In genomic region chr2:32694691-32695090, GRCm38 (mm10) we compare ENCODE assay signal across 8 mouse cellular contexts. TPM values are rescaled to one million over a fixed set of nuclear protein-coding genes. Genes with fewer than 3 reads are reported as not detected.
DNase-seq lines count a peak whose midpoint lies in the region; ATAC-seq and TF ChIP-seq lines count a peak whose summit lies in the region.

No protein-coding gene starts in this region.

- peak overlapping the region; percentile 56 to 78; a peak in 3 of 4 replicates for H3K4me3 ChIP-seq in heart, embryonic 14.5 days (ENCODE audit: control insufficient read depth in 1 of 2, insufficient read depth in 1 of 2, low read depth in 1 of 2, low read length in 2 of 2)
- H3K4me3 ChIP-seq in embryonic facial prominence, embryonic 10.5 days, result peak overlapping the region; percentile 95
- peak overlapping the region; percentile 79 for H3K4me3 ChIP-seq in intestine, embryonic 15.5 days (replicated peaks)
- H3K4me3 ChIP-seq in myocyte, result peak overlapping the region; percentile 75

- 0 out of 4 replicates have a peak overlapping the region, but pooled peaks of 1 of the 2 experiments have one; percentile 58 for H3K27ac ChIP-seq in heart, embryonic 14.5 days (replicated peaks in 1 of 2; ENCODE audit: control insufficient read depth in 1 of 2, insufficient read depth in 1 of 2, low read depth in 2 of 2, low read length in 2 of 2)
- peak overlapping the region; percentile 91 for H3K27ac ChIP-seq in embryonic facial prominence, embryonic 10.5 days (replicated peaks)
- H3K27ac ChIP-seq in intestine, embryonic 15.5 days, result peak overlapping the region; percentile 41; the same call in 1 of the 2 replicates

- no peak for DNase-seq in heart, postnatal 4 days
- DNase-seq in embryonic facial prominence, embryonic 10.5 days (ENCODE audit: low spot score), result no peak
- DNase-seq in layer of hippocampus, adult 11-12 months (ENCODE audit: low spot score), result no peak
- DNase-seq in urinary bladder, postnatal 25 days (ENCODE audit: low spot score), result no peak
- DNase-seq in spleen, postnatal 4 days (ENCODE audit: low spot score in 2 of 2), result no peak

- H3K9me3 ChIP-seq in heart, embryonic 14.5 days (ENCODE audit: control insufficient read depth, low read length), result no peaks in the 10 kb centered on the region
- H3K9me3 ChIP-seq in embryonic facial prominence, embryonic 10.5 days, result no peaks in the 10 kb centered on the region
- no peaks in the 10 kb centered on the region for H3K9me3 ChIP-seq in intestine, embryonic 15.5 days

- H3K27me3 ChIP-seq in heart, embryonic 14.5 days (ENCODE audit: control insufficient read depth, insufficient read depth, low read length), result no peaks in the 10 kb centered on the region
- no peaks in the 10 kb centered on the region for H3K27me3 ChIP-seq in embryonic facial prominence, embryonic 10.5 days (replicated peaks; ENCODE audit: low read depth, poor library complexity, severe bottlenecking)
- no peaks in the 10 kb centered on the region for H3K27me3 ChIP-seq in intestine, embryonic 15.5 days (replicated peaks)
- no peaks in the 10 kb centered on the region for H3K27me3 ChIP-seq in myocyte (ENCODE audit: control insufficient read depth, insufficient read depth, insufficient read length)

- no peak for TF ChIP-seq POLR2A in myocyte (IDR thresholded peaks at IDR 0.05; ENCODE audit: insufficient read length, low read depth)

- H3K4me2 ChIP-seq in heart, embryonic 14.5 days (ENCODE audit: low read length), result peak overlapping the region; percentile 96
- H3K4me2 ChIP-seq in intestine, embryonic 15.5 days (replicated peaks), result peak overlapping the region; percentile 85
- peak overlapping the region; percentile 77 for H3K4me2 ChIP-seq in myocyte (ENCODE audit: low read depth)

- peaks cover 7% of the 10 kb centered on the region for H3K79me2 ChIP-seq in myocyte (ENCODE audit: control insufficient read depth, insufficient read depth)

- peaks cover 10 to 15% of the 10 kb centered on the region in 2 experiments for H3K4me1 ChIP-seq in heart, embryonic 14.5 days (ENCODE audit: control insufficient read depth in 2 of 2, insufficient read depth in 2 of 2, low read length in 2 of 2)
- H3K4me1 ChIP-seq in embryonic facial prominence, embryonic 10.5 days, result peaks cover 45% of the 10 kb centered on the region
- peaks cover 26% of the 10 kb centered on the region for H3K4me1 ChIP-seq in intestine, embryonic 15.5 days (replicated peaks)

- no peaks in the 10 kb centered on the region for H3K36me3 ChIP-seq in heart, embryonic 14.5 days (ENCODE audit: control insufficient read depth, insufficient read depth, low read length)
- peaks cover 15% of the 10 kb centered on the region; the same call in 1 of the 2 replicates for H3K36me3 ChIP-seq in embryonic facial prominence, embryonic 10.5 days (replicated peaks)
- H3K36me3 ChIP-seq in intestine, embryonic 15.5 days, result no peaks in the 10 kb centered on the region
- H3K36me3 ChIP-seq in myocyte (ENCODE audit: control insufficient read depth, insufficient read depth), result no peaks in the 10 kb centered on the region

- H3K9ac ChIP-seq in heart, embryonic 14.5 days (ENCODE audit: low read length), result peak overlapping the region; percentile 95
- H3K9ac ChIP-seq in intestine, embryonic 15.5 days, result no peak overlapping the region

- 87% methylated on average over 12 of the region's 12 CpGs for WGBS in heart, embryonic 14.5 days
- 88% methylated on average over 12 of the region's 12 CpGs for WGBS in embryonic facial prominence, embryonic 10.5 days
- WGBS in intestine, embryonic 15.5 days, result 85% methylated on average over 12 of the region's 12 CpGs

- no peak overlapping the region for H3ac ChIP-seq in myocyte (ENCODE audit: control insufficient read depth, insufficient read length)

- ATAC-seq in heart, embryonic 14.5 days (ENCODE audit: insufficient number of reproducible peaks, insufficient read depth, low FRiP score, low read depth), result no peak
- ATAC-seq in intestine, embryonic 15.5 days, result no peak

TF ChIP-seq in myocyte, 11 proteins besides CTCF, POLR2A, EP300 and RAD21:
- TF ChIP-seq MYOG (IDR thresholded peaks at IDR 0.05; ENCODE audit: control insufficient read depth in 1 of 3, insufficient read depth in 1 of 3, insufficient read length in 2 of 3, low read depth in 2 of 3), result no peak
- TF ChIP-seq CEBPB (IDR thresholded peaks at IDR 0.05; ENCODE audit: insufficient read depth, poor library complexity, severe bottlenecking), result no peak
- TF ChIP-seq MAX (IDR thresholded peaks at IDR 0.05; ENCODE audit: low read depth), result no peak
- no peak for TF ChIP-seq TCF12 (IDR thresholded peaks at IDR 0.05; ENCODE audit: insufficient read depth, poor library complexity, severe bottlenecking)
- no peak for TF ChIP-seq MYOD1 (IDR thresholded peaks at IDR 0.05; ENCODE audit: control insufficient read depth in 1 of 3, insufficient read length in 2 of 3, low read depth in 2 of 3)
- no peak for TF ChIP-seq POLR2AphosphoS2 (IDR thresholded peaks at IDR 0.05; ENCODE audit: insufficient read length, low read depth)
- TF ChIP-seq REST (IDR thresholded peaks at IDR 0.05; ENCODE audit: insufficient read depth, insufficient read length), result no peak
- no peak for TF ChIP-seq E2F4 (IDR thresholded peaks at IDR 0.05; ENCODE audit: insufficient read depth)
- TF ChIP-seq SRF (IDR thresholded peaks at IDR 0.05; ENCODE audit: control insufficient read depth, insufficient read length, low read depth), result no peak
- TF ChIP-seq TCF3 (IDR thresholded peaks at IDR 0.05; ENCODE audit: insufficient read length, low read depth), result no peak
- TF ChIP-seq USF1 (IDR thresholded peaks at IDR 0.05; ENCODE audit: low read depth), result no peak

RNA-seq across cellular contexts. Expression of gene Fpgs, which starts 9.3 kb away (rescaled TPM):
- 12.1 and 12.2 TPM in 2 replicates for polyA plus RNA-seq in heart, embryonic 14.5 days (2014; fragmentation: Nextera tagmentation; extraction: Ambion mirVana)
- 10 to 100 TPM; 10.5 to 12.5 TPM for total RNA-seq in heart, postnatal 4 days (2021)
- polyA plus RNA-seq in embryonic facial prominence, embryonic 10.5 days (2016; fragmentation: Nextera tagmentation; extraction: Ambion mirVana), result 33.5 and 35.5 TPM in 2 replicates
- polyA plus RNA-seq in intestine, embryonic 15.5 days (2015; fragmentation: Nextera tagmentation; extraction: Ambion mirVana), result 30.1 and 35.5 TPM in 2 replicates
- 20.7 TPM for polyA plus RNA-seq in myocyte (2012; fragmentation: generic; extraction: Trizol)

RNA-seq across cellular contexts. Expression of gene Cdk9, which starts 18.2 kb away (rescaled TPM):
- polyA plus RNA-seq in heart, embryonic 14.5 days (2014; fragmentation: Nextera tagmentation; extraction: Ambion mirVana), result 44.5 and 45.3 TPM in 2 replicates
- 10 to 100 TPM; 38.2 to 46.0 TPM for total RNA-seq in heart, postnatal 4 days (2021)
- 130 and 135 TPM in 2 replicates for polyA plus RNA-seq in embryonic facial prominence, embryonic 10.5 days (2016; fragmentation: Nextera tagmentation; extraction: Ambion mirVana)
- polyA plus RNA-seq in intestine, embryonic 15.5 days (2015; fragmentation: Nextera tagmentation; extraction: Ambion mirVana), result 95.7 and 99.6 TPM in 2 replicates
- polyA plus RNA-seq in myocyte (2012; fragmentation: generic; extraction: Trizol), result 76.6 TPM

RNA-seq across cellular contexts. Expression of gene Sh2d3c, which starts 26.2 kb away (rescaled TPM):
- 23.7 and 27.7 TPM in 2 replicates for polyA plus RNA-seq in heart, embryonic 14.5 days (2014; fragmentation: Nextera tagmentation; extraction: Ambion mirVana)
- 10 to 100 TPM; 38.2 to 41.4 TPM for total RNA-seq in heart, postnatal 4 days (2021)
- 27.1 and 27.5 TPM in 2 replicates for polyA plus RNA-seq in embryonic facial prominence, embryonic 10.5 days (2016; fragmentation: Nextera tagmentation; extraction: Ambion mirVana)
- 27.8 and 28.6 TPM in 2 replicates for polyA plus RNA-seq in intestine, embryonic 15.5 days (2015; fragmentation: Nextera tagmentation; extraction: Ambion mirVana)
- polyA plus RNA-seq in myocyte (2012; fragmentation: generic; extraction: Trizol), result 0.52 TPM

RNA-seq across cellular contexts. Expression of gene 6330409D20Rik, which starts 46.1 kb away (rescaled TPM):
- 0.68 TPM in 1 of 2 replicates, not detected in the other for polyA plus RNA-seq in heart, embryonic 14.5 days (2014; fragmentation: Nextera tagmentation; extraction: Ambion mirVana)
- total RNA-seq in heart, postnatal 4 days (2021), result not detected
- 0.52 and 0.57 TPM in 2 replicates for polyA plus RNA-seq in embryonic facial prominence, embryonic 10.5 days (2016; fragmentation: Nextera tagmentation; extraction: Ambion mirVana)
- 0.13 and 0.34 TPM in 2 replicates for polyA plus RNA-seq in intestine, embryonic 15.5 days (2015; fragmentation: Nextera tagmentation; extraction: Ambion mirVana)
- polyA plus RNA-seq in myocyte (2012; fragmentation: generic; extraction: Trizol), result not detected

RNA-seq across cellular contexts. Expression of gene Eng, which starts 48.3 kb away (rescaled TPM):
- 146 and 148 TPM in 2 replicates for polyA plus RNA-seq in heart, embryonic 14.5 days (2014; fragmentation: Nextera tagmentation; extraction: Ambion mirVana)
- 100 to 1,000 TPM; 149 to 162 TPM for total RNA-seq in heart, postnatal 4 days (2021)
- 23.7 and 25.5 TPM in 2 replicates for polyA plus RNA-seq in embryonic facial prominence, embryonic 10.5 days (2016; fragmentation: Nextera tagmentation; extraction: Ambion mirVana)
- polyA plus RNA-seq in intestine, embryonic 15.5 days (2015; fragmentation: Nextera tagmentation; extraction: Ambion mirVana), result 62.6 and 63.2 TPM in 2 replicates
- polyA plus RNA-seq in myocyte (2012; fragmentation: generic; extraction: Trizol), result 1.6 TPM

Comparison
In these comparisons a context has a peak if more than half of its experiments do, and no peak if none do; other contexts are left out.
1. RNA of gene Sh2d3c, which starts 26.2 kb away (polyA plus RNA-seq): 27.8 to 28.6 TPM in intestine, embryonic 15.5 days, 27.1 to 27.5 TPM in embryonic facial prominence, embryonic 10.5 days and 23.7 to 27.7 TPM in heart, embryonic 14.5 days; 0.52 TPM in myocyte (single experiment); every median in the first group is over 10 times any median in the second.
2. Peak in every context shown above with its lines, with median percentiles within 50 percentile points of each other: H3K4me2 ChIP-seq and H3K4me3 ChIP-seq.